Mouse (Mus musculus) spleen, postnatal 4 days (tissue): ENCODE measurements around the gene Zfp277.

ENCODE experiments used
- DNase-seq, 2 experiments: peaks; one replicate each; pipeline ENCODE4 v3.0.0; 2022; ENCODE audit warnings: low spot score in 2 of 2

Gene Zfp277

DNA sequence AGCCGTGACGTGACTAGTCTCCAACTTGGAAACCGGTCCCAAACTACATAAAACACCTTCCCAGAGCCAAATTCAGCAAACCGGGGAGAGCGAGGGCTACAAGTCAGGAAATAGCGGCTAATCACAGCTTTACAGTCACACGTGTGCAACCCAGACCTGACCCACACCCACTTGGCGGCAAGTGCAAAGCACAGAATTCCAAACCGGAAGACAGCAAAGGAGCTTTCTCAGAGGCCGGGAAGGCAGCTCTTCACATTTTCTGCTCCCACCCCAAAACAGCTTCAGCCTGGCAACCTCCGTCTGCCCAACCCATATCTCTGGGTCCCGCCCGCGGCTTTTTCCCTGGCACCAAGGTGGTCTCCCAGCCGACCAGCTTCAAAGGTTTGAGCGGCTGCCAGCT lies 496 bp downstream of the Zfp277 start:
- no peak for DNase-seq

DNA sequence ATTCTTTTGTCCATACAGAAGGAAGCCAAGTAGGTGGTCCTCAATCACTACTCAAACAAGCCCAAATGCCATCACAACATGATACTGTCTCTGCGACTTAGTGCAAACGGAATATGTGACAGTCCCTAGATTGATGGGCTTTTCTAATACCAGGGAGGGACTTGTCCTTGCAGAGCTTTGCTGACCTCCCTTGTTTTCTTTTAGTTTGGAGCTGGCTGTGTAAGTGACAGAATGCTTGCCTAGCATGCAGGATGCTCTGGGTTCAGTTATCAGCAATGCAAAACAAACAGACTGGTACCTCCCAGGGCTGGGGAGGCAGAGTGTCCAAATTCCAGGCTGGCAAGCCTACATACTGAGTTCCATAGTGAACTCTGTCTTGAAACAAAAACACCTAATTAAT lies 7.7 kb downstream of the Zfp277 start:
- no peak for DNase-seq

DNA sequence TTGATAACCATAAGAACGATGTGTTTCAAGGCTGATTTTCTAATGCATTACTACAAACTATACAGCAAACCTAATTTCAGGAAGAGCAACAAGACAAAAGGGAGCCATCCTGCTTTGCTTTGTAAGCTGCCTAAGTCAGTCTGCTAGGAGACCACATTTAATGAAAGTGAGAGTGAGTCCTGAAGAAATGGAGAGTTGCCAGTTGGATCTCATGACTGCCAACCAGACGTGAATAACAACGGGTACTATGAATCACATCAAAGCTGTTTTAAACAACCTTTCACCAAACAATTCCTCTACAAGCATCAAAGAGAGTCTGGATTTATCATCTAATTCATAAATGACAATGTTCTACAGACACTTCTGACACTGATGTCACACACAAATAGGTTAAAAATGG lies 11.6 kb downstream of the Zfp277 start:
- no peak for DNase-seq

DNA sequence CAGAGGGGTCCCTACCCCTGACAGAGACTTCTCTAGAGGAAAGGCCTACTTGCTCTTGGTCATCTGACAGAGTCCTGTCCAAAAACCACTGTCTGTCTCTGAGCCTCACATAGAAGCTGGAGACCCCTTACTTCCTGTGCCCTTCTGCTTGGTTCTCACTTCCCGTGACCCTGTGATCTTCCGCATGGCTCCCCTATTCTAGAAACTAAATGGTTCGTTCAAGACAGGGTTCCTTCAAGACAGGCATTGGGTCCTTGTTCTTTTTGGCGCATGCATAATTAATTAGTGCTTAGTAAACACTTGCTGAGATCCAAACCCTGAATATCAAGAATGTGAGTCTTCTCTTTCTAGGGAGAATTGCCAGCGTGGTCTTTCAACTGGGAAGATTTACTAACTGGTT lies 14.6 kb downstream of the Zfp277 start:
- DNase-seq = no peak

DNA sequence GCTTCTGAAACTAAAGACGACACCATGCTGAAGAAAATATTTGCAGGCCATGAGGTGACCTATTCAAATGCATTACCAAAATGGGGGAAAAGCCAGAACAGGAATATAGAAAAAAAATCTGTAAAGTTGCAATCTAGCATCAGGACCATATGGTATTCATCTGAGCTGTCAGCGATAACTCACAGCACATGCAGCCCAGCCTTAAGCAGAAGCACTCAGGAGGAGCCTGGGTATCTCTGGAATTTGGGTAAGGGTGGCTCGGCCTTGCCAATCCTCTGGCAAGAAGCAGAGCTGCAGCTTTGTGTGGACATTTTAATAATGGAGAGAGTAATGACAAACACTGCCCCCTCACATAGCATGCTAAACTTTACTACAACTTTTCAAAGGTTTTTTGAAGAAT lies 15.7 kb downstream of the Zfp277 start:
- DNase-seq = no peak

DNA sequence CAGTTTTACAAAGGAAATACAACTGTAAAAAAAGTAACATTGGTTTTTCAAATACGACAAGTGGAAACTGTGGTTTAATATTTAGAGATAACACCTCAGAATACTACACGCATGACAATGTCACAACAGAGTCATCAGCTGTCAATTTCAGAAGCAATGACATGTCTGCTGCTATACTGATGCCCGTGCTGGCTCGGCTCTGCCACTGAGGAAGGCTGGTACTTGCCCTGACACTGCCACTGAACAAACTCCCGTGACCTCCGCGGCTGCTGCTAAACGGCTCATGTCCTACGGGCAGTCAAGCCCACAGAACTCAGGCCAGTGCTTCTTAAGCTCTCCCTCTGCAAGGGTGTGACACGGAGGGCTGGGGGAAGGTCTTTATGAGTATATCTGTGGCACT lies 18.1 kb downstream of the Zfp277 start:
- DNase-seq = no peak

DNA sequence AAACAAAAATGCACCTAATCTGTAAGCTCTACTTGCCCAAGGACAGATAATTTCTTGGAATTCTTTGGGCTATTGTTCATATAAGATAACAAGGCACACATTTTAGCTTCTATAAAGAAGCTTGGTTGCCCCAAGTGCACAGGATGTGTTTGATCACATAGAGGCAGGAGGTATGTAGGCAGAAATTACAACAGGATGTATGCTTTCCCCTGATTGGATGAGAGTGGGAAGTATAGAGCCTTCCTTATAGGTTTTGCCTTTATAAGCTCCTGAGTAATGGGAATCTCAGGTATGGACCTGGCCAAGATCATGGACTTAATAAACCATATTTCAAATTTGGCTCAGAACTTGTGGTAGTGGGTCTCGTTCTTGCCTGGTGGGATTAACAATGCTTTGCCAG lies 20.7 kb downstream of the Zfp277 start:
- no peak for DNase-seq

DNA sequence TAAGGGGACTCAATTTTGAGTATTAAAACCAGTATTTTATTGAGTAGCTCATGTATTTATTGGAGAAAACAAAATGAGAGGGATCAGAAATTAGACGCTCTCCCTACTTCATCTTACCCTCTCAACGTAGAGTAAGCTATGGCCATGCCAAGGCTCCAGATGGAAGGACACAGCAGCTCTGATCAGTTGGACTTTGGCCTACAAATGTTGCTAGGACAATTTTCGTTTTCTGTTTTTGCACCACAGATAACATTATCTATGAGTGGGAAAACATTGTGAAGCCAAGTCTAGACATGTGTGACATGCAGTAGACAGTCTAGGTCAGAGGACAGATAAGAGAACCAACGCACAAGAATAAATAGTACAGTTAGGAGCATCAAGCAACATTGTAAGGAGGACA lies 28.4 kb downstream of the Zfp277 start:
- DNase-seq = no peak

DNA sequence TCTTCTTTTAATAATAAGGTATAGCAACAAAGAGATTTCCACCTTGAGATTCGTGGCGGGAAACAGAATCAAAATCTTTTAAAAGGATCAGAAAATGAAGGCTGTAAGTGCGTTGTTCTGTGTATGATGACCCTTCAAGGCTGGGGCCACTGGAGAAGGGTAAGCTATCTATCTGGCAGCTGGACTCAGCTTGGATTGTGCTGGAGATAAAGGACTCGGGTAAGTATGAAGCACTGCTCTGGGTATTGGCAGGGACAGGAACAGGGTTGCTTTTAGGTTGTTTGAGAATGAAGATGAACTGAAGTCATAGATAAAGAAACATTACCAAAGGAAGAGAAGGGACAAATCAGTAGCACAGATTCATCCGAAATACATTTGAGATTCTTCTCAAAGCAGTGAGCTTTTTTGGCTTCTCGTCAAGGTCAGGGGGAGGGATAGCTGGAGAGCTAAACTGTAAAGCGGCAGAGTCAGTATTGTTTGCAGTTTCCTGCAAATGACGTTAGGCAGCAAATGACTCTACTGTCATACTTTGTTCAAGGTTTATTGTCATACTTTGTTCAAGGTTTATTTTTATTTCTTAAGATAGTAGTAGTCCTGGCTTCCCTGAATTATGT lies 30.3 kb downstream of the Zfp277 start:
- no peak for DNase-seq

DNA sequence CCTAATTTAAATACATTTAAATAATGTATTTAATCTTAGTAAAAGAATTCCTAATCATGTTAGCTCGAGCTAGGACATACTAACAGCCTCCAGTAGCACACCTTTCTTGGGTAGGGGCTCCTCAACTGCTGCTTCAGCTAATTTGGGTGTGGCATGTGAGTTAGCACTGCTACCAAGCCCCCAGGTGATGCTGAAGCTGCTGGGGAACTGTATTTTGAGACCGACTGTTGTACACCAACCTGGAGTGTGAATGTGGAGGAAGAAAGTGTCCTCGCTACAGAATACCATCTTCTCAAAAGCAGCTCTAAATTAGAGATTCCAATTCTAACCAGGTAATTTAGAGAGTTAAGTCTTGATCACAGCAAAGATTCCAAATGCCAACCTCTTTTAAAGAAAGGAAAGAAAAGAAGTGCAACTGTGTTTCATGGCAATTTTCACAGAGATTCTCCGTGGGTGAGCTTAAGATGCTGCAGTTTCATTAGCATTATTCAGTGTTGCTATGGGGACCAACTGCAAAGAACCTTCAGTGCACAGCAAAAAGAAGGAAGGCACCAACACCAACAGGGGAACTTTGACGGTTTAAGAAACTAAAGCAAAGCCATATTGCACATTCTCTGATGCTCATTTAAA lies 30.9 kb downstream of the Zfp277 start:
- DNase-seq = no peak

DNA sequence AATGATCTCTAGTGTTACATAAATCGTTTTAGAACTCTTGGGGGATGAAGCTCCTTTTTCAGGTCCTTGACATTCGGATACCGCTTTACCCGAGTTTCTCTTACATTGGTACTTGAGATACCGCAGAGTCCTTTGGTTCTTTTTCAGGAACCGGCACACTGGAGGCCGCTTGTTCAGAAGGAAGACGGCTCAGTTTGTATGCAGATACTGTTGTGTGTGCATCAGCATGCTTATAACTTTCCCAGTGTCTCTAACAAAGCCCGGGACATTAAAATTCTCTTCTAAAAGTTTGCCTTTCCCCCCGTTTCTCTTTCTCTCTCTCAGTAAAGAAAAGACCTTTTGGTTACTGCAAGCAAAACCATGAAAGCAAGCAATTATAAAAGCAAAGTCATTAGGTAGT lies 45.9 kb downstream of the Zfp277 start:
- DNase-seq = no peak

DNA sequence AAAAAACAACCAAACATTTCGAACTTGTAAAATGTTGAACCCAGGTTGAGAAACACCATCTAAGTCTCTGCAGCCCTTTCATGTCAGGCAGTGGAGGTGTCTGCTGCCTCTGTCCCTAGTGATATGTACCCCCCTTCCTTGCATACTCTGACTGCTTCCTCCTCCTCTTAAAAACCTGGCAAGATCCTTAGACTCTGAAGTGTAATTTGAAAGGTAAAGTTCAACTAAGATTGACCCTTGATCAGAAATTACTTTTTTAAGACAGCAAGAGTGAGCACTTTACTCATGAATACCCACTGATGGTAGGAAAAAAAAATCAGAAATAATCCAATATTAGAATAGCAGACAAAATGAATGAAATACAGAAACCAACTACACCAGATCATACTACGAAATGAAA lies 46.3 kb downstream of the Zfp277 start:
- DNase-seq = no peak

DNA sequence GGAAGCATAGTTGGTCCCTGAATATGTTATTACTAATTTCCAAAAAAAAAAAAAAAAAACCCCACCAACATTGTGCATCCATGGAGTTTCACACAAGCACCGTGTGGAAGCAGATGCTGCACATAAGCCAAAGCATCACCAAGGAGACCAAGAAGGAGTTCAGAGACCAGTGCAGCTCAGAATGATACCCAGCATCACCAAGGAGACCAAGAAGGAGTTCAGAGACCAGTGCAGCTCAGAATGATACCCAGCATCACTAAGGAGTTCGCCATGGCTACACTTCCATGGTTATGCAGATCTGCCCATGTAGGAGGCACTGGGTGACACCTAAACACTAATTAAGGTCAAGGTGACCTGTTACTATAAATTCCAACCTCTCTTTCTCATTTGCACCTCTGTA lies 46.8 kb downstream of the Zfp277 start:
- DNase-seq = no peak

DNA sequence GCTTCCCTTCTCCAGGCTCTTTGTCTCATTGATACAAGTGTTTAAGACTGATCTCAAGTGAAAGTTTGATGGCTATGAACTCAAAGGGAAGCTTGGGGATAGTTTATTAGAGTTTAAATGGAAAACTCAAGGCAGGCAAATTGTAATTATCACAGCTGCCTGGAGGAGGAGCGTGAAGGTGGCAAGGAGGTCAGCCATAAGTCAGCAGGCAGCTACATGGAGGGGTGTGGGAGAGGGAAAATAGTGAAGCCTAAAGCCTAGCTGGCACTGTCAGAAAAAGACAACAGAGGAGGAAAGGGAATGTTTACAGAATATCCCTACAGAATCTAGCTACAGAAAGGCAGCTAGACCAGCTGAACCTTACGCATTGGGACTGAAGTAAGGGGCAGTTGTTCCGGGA lies 52.8 kb downstream of the Zfp277 start:
- no peak for DNase-seq

DNA sequence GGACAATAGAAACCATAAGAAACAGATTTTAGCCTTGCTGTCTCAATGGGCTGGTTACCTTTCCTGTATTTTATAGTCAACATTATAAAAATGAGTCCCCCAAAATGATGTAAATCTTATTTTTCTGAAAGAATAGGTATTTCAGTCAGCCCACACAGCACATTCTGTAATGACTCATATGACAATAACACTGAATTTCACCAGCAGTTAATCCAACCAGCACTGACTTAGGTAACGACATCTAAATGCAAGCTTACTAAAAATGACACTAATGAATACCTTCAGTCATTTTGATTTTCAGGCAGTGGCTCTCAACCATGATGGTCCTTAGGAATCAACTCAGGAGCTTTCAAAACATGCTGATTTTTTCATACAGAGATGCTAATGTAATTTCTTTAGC lies 54.4 kb downstream of the Zfp277 start:
- DNase-seq = no peak

DNA sequence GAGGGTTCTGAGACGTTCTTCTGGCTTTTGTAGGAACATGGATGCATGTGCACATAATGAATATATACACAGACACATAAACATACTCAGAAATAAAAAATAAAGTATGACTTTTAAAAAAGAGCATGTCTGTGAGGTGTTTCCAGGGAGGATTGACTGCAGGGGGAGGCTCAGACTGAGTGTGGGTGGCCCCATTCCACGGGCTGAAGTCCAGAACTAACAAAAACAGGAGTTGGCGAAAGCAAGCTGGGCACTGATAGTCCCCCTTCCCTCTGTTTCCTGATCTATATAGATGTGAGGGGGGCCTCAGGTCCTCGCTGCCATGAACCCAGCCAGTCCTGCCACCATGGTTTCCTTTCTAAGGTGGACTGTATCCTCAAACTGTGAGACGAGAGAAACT lies 57.9 kb downstream of the Zfp277 start:
- no peak for DNase-seq

DNA sequence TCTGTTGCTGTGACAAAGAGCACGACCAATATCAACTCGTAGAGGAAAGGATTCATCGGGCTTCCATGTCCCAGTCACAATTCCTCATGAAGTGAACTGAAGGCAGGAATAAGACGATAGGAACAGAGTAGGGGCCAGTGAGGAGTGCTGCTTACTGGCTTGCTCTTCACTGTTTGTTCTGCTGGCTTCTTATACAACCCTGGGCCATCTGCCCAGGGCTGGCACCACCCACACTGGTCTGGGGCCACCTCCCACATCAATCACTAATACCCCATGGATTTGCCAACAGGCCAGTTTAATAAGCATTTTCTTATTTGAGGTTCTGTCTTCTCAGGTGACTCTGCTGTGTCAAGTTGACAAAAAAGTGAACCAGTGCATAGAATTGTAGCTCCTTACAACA lies 60.4 kb downstream of the Zfp277 start:
- DNase-seq = no peak

DNA sequence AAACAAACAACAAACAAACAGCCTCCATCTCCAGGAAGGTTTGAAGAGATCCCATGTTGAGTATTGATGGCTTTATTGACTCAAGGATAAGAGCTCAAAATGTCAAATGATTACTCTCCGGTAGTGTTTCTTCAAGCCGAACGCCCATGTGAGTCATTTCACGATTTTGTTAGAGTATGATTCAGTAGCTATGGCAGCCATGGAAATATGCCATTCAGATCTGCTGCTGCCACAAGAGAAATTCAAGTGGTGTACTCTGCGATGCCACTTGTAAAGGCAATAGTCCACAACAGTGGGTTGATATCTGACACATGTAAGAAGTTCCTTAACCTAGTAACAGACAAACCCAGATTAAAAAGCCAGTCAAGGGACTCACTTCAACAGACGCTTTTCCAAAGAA lies 62.0 kb downstream of the Zfp277 start:
- DNase-seq = no peak

DNA sequence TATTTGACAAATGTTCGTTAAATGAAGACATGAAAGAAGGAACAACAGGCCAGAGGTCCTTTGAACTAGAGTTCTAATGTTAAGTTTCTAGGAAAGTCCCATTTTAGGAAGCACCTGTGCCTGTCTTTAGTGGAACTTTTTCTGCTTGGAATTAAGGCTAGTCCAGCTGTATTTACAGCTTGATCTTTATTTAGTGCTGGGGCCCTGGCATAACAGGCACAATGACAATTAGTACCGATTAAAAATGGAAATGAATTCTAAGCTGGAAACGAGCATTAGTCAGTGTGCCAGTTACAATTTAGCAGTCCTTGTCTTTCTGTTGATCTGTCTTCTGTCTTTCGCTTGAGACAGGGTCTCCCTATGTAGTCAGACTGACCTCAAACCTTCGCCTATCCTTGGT lies 63.2 kb downstream of the Zfp277 start:
- no peak for DNase-seq

DNA sequence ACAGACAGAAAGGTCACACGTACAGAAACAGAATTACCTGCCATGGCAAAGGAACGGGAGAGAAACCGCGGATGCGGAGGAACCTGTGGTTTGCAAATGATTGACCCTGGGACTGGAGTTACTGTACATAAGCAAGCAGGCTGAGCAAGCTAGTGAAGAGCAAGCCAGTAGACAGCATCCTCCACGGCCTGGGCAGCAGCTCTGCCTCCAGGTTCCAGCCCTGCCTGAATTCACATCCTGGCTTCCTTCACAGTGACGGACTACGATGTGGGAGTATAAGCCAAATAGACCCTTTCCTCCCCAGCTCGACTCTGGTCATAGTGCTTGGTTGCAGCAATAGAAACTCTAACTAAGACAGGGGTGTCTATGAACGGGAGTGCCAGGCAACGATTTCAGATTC lies 63.9 kb downstream of the Zfp277 start:
- no peak for DNase-seq

DNA sequence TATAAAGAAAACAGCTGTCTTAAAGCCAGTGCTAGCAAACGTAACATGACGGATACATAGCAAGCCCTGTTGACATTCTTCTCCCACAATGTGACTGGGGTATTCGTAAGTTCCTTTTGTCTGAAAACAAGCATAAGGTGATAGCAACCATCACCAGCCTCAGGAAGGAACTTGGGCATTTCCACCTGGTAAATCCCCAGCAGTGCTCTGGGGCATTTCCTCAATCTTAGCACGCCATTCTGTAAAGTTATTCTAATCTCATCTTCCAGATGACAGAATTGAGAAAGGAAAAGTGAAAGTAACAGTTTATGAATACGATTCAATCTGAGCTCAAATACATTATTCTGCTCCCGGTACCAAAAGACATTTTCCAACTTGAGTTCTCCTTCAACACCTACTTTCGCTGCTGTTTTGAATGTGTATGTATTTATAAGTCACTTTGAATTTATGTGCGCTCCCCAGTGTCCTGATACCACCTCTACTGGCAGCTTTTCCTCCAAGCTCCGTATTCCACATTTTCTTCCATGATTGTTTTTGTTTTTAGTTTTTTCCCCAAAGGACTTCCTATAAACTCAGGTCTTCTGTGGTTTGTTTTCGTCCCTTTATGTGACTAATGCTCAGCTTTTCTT lies 64.4 kb downstream of the Zfp277 start:
- DNase-seq = no peak

DNA sequence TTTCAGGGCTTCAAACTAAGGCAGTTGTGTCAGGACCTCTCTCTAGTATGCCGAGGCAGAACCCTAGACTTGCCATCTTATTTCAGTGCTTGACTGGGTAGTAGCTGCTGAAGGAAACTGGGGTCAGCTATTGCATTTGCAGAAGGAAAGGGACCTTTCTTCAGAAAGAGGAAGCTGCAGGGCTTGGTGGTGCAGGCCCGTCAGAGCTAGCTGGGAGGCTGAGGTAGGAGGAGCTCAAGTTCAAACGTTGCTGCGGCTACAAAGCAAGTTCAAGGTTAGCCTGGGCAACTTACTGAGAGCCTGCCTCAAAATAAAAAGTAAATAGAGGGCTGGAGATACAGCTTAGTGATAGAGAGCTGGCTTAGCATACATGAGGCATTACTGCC lies 66.2 kb downstream of the Zfp277 start:
- no peak for DNase-seq

DNA sequence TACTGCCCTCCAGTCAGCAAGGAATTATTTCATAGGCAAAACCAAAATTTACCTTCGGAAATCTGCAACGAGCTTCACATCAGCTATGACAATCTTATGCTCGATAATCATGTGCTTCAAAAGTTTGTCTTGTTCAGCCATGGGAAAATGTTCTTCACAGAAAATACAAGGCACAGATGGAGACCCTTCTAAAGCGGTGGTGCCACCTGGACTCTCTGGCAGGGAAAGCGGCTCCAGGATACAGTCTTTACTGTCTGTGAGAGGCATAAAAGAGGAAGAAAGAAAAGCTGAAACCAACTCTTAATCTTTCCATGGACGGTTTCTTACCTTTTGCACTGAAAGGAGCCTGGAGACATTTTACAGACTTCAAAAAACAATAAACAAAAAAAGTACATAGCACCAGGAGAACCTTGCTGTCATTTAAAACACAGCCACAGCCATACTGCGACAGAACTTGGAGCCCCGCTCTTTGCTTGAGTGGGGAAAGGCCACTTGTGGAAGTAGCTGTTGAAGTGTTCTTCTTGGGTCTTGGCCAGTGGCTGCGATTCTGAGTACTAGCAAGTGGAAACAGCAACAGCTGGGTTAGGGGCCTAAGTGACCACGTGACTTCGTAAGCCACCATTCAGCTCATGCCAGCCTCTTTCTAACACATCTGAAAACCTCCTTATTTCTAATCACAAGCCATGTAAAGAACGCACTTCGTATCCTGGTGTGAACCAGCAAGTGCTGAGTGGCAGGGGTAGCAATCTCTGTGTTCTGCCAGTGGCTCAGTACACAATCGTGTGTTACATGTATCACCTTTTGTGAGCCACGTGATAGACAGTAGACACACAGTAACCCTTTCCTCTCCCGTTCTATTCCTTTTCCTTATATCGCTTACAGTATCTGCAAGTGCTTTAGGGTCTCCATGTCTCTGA lies 66.8 kb downstream of the Zfp277 start:
- no peak for DNase-seq
